Mouse (Mus musculus) kidney, embryonic 16.5 days (tissue): ENCODE measurements around the gene LTO1. TPM values are rescaled to one million over a fixed set of nuclear protein-coding genes. Genes with fewer than 3 reads are reported as not detected.

ENCODE experiments used
- ATAC-seq: fragments of 200-750 bp; cut with Nextera tagmentation; 2 replicates; pipeline ENCODE4 v1.8.0; 2017; ENCODE audit warnings: moderate TSS enrichment; ENCODE audit not compliant: low FRiP score, low TSS enrichment
- H3K27ac ChIP-seq: fragments of 300-500 bp; sonication (generic); 2 replicates; pipeline ENCODE4 v1.5.1; 2014; ENCODE audit warnings: low read length
- H3K27me3 ChIP-seq: fragments of 300-500 bp; sonication (generic); 2 replicates; pipeline ENCODE4 v1.6.1; 2014; ENCODE audit warnings: low read length, control low read depth, mixed read lengths; ENCODE audit not compliant: insufficient read depth
- H3K36me3 ChIP-seq: fragments of 300-500 bp; sonication (generic); 2 replicates; pipeline ENCODE4 v1.6.1; 2014; ENCODE audit warnings: low read length, control low read depth, mixed read lengths; ENCODE audit not compliant: insufficient read depth
- H3K4me1 ChIP-seq: fragments of 300-500 bp; sonication (generic); 2 replicates; pipeline ENCODE4 v1.6.1; 2014; ENCODE audit warnings: low read length, control low read depth, mixed read lengths; ENCODE audit not compliant: insufficient read depth
- H3K4me2 ChIP-seq: fragments of 300-500 bp; sonication (generic); replicated peaks from 2 replicates; pipeline ENCODE4 v1.6.1; 2014; ENCODE audit warnings: low read depth, low read length
- H3K4me3 ChIP-seq: fragments of 300-500 bp; sonication (generic); 2 replicates; pipeline ENCODE4 v1.5.1; 2014; ENCODE audit warnings: mild to moderate bottlenecking, low read length
- H3K9ac ChIP-seq: fragments of 300-500 bp; sonication (generic); replicated peaks from 2 replicates; pipeline ENCODE4 v1.6.1; 2014; ENCODE audit warnings: low read length
- H3K9me3 ChIP-seq: fragments of 300-500 bp; sonication (generic); 2 replicates; pipeline ENCODE4 v1.6.1; 2016; ENCODE audit warnings: low read length, control low read depth
- WGBS: fragments of 180-500 bp; shearing (Covaris S2); extraction: QIAGEN DNeasy Blood & Tissue Kit; methylation state at CpG from one replicate; pipeline ENCODE4 v1.1.7; 2014; 5-methylcytosine and 5-hydroxymethylcytosine counted together
- polyA plus RNA-seq: library from polyadenylated mRNA; unstranded; fragments of >200 nt; fragmentation: Nextera tagmentation; extraction: Ambion mirVana; gene quantifications from 2 replicates; pipeline ENCODE4 v1.2.1, GENCODE M21; 2015

Gene LTO1
- 31.4 and 33.7 TPM in 2 replicates for polyA plus RNA-seq

DNA sequence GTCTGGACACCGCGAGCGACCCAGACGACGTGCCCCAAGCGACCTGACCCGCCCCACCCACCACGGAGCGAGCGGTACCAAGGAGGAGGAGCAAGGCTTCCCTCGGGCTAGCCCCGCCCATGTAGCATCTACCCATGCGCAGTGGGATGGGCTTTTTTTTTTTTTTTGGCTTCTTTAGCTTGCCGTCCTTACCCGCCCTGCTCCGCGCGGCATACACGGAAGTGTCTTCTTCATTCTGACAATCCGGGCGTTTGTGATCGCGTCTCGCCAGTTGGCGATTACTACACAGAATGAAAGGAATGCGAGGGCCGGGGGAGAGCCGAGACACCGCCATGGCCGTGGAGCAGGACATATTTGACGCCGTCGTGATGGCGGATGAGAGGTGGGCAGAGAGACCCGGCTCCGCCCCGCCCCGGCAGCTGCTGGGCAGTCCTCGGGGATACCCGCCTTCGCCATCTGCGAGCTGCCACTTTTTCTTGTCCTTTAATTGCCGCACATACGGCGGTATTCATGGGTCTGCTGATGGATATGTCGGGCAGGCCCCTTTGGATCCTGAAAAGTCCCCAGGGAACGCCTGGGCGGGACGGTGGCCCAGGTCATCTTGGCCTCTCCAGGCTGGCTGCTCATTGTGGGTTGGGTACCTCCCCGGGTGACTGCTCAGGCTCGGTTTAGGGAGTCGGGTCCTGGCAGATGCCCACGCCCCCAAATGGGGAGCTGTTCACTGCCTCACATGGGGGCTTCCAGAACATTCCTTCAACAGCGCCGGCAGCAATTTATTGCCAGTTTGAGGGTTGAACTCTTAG lies at the start of gene LTO1:
Gene LTO1, plus strand, starts transcription at position 153 of the 803 bp plus-strand sequence.
- under 1% methylated on average over 55 of the region's 55 CpGs for WGBS
- H3K36me3 ChIP-seq, result peaks cover 24% of the 10 kb centered on the region

DNA sequence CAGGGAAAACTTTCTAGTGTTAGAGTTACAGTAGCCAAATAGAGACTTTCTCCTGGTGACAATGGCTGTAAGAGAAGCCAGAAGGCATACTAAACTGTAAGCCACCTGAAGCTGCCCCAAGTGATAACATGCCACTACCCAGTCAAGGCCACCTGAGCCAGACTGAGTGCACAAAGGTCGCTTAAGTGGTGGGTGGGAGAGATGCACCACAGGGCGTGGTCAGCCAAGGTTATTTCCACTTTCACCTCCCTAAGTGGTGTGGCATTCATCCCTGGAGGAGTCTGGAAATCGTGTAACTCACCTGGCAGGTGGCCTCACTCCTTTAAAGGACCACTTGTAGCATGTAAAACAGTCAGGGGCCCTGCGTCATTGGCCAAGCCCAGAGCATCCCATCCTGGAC lies 47.7 kb upstream of the LTO1 start:
- no peak for ATAC-seq
- Histone ChIP-seq H3K36me3 (no peaks in the 10 kb centered on the region), H3K9ac (no peak overlapping the region), H3K4me1 (peaks cover 5% of the 10 kb centered on the region; the same call in 1 of the 2 replicates), H3K4me3 (no peak overlapping the region), H3K4me2 (no peak overlapping the region), H3K27me3 (peaks cover 42% of the 10 kb centered on the region), H3K27ac (no peak overlapping the region), H3K9me3 (no peaks in the 10 kb centered on the region)
- 62% methylated on average over 4 of the region's 4 CpGs for WGBS

More for the DNA sequence above, at the start of gene LTO1:
- peak within 1 kb of the TSS; percentile 81 for H3K27ac ChIP-seq
- ATAC-seq, result peak; percentile 93
- no peaks in the 10 kb centered on the region for H3K9me3 ChIP-seq
- H3K4me1 ChIP-seq, result peaks cover 8% of the 10 kb centered on the region
- H3K9ac ChIP-seq, result peak within 1 kb of the TSS; percentile 85
- H3K4me2 ChIP-seq, result peak within 1 kb of the TSS; percentile 93
- H3K27me3 ChIP-seq, result no peaks in the 10 kb centered on the region
- peak within 1 kb of the TSS; percentile 93 for H3K4me3 ChIP-seq

DNA sequence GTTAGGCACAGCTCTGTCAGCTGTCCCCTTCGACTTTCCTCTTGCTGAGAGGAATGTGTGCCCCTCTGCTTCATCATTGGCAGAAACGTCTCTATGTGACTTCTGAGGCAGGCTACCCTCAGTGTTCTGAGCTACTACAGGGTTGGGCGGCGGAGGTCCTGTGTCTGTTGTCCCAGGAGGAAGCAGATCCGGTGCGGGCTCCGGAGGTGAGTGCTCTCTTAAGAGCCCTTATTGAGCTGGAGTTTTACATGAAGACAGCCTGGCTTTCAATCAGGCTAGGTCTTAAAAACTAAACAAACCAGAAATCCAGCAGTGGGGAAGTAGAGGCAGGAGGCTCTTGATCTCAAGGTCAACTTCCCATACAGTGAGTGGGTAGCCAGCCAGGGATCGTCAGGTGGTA lies 47.3 kb upstream of the LTO1 start:
- no peak for ATAC-seq
- H3K27me3 ChIP-seq, result peaks cover 38% of the 10 kb centered on the region
- H3K4me1 ChIP-seq, result peaks cover 2% of the 10 kb centered on the region; the same call in 1 of the 2 replicates
- H3K9me3 ChIP-seq, result no peaks in the 10 kb centered on the region
- H3K27ac ChIP-seq, result no peak overlapping the region
- WGBS, result 78% methylated on average over 8 of the region's 8 CpGs
- no peak overlapping the region for H3K9ac ChIP-seq
- no peak overlapping the region for H3K4me3 ChIP-seq
- H3K36me3 ChIP-seq, result no peaks in the 10 kb centered on the region
- no peak overlapping the region for H3K4me2 ChIP-seq

DNA sequence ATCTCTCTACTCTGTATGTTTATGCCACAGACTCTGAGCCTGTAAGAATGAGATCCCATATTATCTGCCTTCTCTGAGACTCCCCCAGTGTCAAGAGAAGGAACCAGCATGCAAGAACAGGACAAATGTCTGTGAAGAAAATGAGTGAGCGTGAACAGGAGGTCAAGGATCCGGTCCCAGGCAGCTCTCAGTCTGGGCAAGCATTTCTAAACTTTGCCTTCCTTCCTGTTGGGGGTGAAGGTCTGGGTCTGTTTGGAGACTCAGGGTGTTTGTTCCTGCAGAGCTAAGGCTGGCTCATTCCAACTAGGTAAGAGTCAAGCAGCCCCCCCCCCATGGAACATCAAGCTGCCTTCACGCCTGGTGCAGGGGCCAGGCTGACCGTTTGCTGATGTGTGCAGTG lies 42.5 kb upstream of the LTO1 start:
- ATAC-seq, result no peak; the same call in 1 of the 2 replicates

DNA sequence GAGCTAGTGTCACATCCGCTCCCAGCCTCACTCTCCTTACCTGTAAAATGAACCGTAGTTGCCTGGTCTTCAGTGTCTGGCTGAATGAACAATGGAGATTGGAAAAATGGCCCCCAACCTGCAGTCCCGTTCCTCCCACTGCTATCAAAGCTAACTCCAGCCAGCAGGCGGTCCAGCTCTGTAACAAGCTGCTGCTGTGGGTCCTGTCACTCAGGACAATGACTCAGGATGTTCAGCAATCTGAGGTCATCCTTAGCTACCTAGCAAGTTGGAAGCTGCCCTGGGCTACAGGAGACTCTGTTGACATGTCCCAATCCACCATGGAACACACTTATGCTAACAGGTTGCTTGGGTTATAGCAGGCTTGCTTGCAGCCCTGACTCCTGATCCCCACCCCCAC lies 41.7 kb upstream of the LTO1 start:
- Histone ChIP-seq H3K4me1 (peaks cover 3% of the 10 kb centered on the region; the same call in 1 of the 2 replicates), H3K4me3 (no peak overlapping the region), H3K27ac (no peak overlapping the region), H3K4me2 (no peak overlapping the region), H3K27me3 (0 out of 2 replicates have a peak, but pooled peaks cover 8% of the 10 kb centered on the region), H3K9me3 (no peaks in the 10 kb centered on the region), H3K9ac (no peak overlapping the region), H3K36me3 (no peaks in the 10 kb centered on the region)
- WGBS, result 78% methylated on average over 4 of the region's 4 CpGs
- no peak for ATAC-seq

More for the DNA sequence above, 42.5 kb upstream of the LTO1 start:
- WGBS, result 58% methylated on average over 4 of the region's 4 CpGs
- H3K9ac ChIP-seq, result no peak overlapping the region
- H3K36me3 ChIP-seq, result no peaks in the 10 kb centered on the region
- 0 out of 2 replicates have a peak, but pooled peaks cover 8% of the 10 kb centered on the region for H3K27me3 ChIP-seq
- no peaks in the 10 kb centered on the region for H3K9me3 ChIP-seq
- H3K4me1 ChIP-seq, result peaks cover 3% of the 10 kb centered on the region; the same call in 1 of the 2 replicates
- no peak overlapping the region for H3K27ac ChIP-seq
- H3K4me2 ChIP-seq, result no peak overlapping the region
- no peak overlapping the region for H3K4me3 ChIP-seq

DNA sequence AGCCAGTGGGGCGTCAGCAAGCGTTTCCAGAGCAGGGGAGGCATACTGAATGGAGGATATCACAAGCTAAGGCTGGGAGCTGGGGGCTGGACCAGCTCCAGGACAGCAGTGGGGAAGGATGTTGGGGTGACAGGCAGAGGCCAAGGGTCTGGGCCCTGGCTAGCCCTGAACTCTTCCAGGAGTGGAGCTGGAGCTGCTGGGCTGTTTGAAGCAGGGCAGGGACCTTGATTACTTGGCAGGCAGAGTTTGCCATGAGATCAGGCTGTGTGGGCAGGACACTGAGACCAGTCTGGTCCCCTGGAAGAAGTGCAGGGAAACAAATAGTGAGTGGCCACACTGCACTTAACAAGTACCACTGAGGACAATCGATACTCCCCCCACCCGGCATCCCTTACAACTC lies 40.7 kb upstream of the LTO1 start:
- H3K4me3 ChIP-seq, result no peak overlapping the region
- H3K4me2 ChIP-seq, result no peak overlapping the region
- 0 out of 2 replicates have a peak, but pooled peaks cover 8% of the 10 kb centered on the region for H3K27me3 ChIP-seq
- H3K9me3 ChIP-seq, result no peaks in the 10 kb centered on the region
- H3K9ac ChIP-seq, result no peak overlapping the region
- WGBS, result 64% methylated on average over 4 of the region's 4 CpGs
- H3K36me3 ChIP-seq, result no peaks in the 10 kb centered on the region
- ATAC-seq, result no peak
- no peak overlapping the region for H3K27ac ChIP-seq
- H3K4me1 ChIP-seq, result peaks cover 3% of the 10 kb centered on the region; the same call in 1 of the 2 replicates

DNA sequence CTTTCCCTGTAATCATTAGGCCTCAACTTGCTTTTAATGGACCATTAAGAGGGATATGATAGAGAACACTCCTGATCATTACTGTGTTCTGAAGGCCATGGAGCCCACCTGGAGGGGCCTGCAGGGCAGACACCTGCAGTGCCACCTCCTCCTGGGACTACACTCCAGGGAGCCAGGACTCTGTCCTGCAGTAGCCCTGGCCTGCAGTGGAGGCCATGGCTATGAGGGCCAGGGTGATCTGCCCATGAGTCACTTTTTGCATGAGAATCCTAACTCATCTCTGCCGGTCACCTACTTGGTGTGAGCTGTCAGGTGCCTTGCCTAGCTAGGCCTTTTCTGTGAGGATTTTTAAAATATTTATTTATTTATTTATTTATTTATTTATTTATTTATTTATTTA lies 36.5 kb upstream of the LTO1 start:
- no peak overlapping the region for H3K4me2 ChIP-seq
- WGBS, result 96% methylated on average over 1 of the region's 1 CpGs
- H3K36me3 ChIP-seq, result no peaks in the 10 kb centered on the region
- no peaks in the 10 kb centered on the region for H3K9me3 ChIP-seq
- H3K27me3 ChIP-seq, result 0 out of 2 replicates have a peak, but pooled peaks cover 8% of the 10 kb centered on the region
- peaks cover 2% of the 10 kb centered on the region; the same call in 1 of the 2 replicates for H3K4me1 ChIP-seq
- H3K27ac ChIP-seq, result no peak overlapping the region
- no peak overlapping the region for H3K9ac ChIP-seq
- ATAC-seq, result no peak
- H3K4me3 ChIP-seq, result no peak overlapping the region

DNA sequence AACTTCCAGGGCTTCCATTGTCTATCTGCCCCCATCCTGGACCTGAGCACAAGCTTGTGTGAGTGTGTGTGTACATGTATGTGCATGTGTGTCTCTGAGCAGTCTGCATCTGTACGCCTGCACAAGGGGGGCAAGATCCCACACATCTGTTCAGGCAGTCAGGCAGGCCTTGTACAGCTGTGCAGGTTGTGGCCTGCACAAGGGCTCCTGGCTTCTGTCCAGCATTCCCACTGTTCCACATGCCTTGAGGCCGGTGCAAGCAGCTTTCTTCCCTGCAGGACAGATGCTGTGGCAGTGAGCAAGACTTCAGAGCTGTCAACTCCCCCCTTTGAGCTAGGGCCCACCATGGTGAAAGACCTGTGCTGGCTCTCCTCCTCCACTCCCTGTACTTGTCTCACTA lies 31.8 kb upstream of the LTO1 start:
- no peak overlapping the region for H3K9ac ChIP-seq
- H3K4me2 ChIP-seq, result no peak overlapping the region
- WGBS, result 43% methylated on average over 2 of the region's 2 CpGs
- H3K9me3 ChIP-seq, result no peaks in the 10 kb centered on the region
- no peak for ATAC-seq
- no peaks in the 10 kb centered on the region for H3K36me3 ChIP-seq
- no peaks in the 10 kb centered on the region for H3K27me3 ChIP-seq
- H3K27ac ChIP-seq, result no peak overlapping the region
- H3K4me3 ChIP-seq, result no peak overlapping the region
- H3K4me1 ChIP-seq, result no peaks in the 10 kb centered on the region

DNA sequence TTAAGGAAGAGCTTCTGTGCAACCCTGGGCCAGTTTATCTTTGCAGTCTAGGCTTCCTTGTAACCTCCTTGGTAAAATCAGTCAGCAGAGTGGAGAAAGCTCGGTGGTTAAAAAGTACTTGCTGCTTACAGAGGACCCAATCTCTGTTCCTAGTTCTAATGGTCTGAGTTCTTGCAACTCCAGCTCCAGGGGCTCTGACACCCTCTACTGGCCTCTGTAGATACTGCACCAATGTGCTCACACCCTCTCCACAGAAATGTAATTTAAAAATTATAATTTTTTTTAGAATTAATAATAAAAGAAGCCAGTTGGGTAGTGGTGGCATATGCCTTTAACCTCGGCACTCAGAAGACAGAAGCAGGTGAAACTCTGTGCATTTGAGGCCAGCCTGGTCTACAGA lies 27.2 kb upstream of the LTO1 start:
- ATAC-seq, result no peak
- Histone ChIP-seq H3K27ac (no peak overlapping the region), H3K27me3 (peaks cover 7% of the 10 kb centered on the region; the same call in 1 of the 2 replicates), H3K9ac (no peak overlapping the region), H3K9me3 (no peaks in the 10 kb centered on the region), H3K36me3 (no peaks in the 10 kb centered on the region), H3K4me1 (no peaks in the 10 kb centered on the region), H3K4me3 (no peak overlapping the region), H3K4me2 (no peak overlapping the region)
- WGBS, result 81% methylated on average over 2 of the region's 2 CpGs
